Mouse (Mus musculus) heart, embryonic 15.5 days (tissue): Measurements from ENCODE around the gene Rbfox1. TPM values are rescaled to one million over a fixed set of nuclear protein-coding genes. Genes with fewer than 3 reads are reported as not detected.

Experiments
- ATAC-seq: fragments of 200-750 bp; cut with Nextera tagmentation; replicated peaks from 2 replicates; pipeline ENCODE4 v1.8.0; 2017; ENCODE audit warnings: low read depth, moderate TSS enrichment; ENCODE audit not compliant: insufficient number of reproducible peaks, insufficient read depth, low FRiP score
- H3K27ac ChIP-seq: fragments of 300-500 bp; sonication (generic); 2 replicates; pipeline ENCODE4 v1.5.1; 2015; ENCODE audit warnings: mild to moderate bottlenecking, inconsistent platforms
- H3K27me3 ChIP-seq: fragments of 300-500 bp; sonication (generic); 2 replicates; pipeline ENCODE4 v1.6.1; 2015; ENCODE audit warnings: inconsistent platforms
- H3K36me3 ChIP-seq: fragments of 300-500 bp; sonication (generic); 2 replicates; pipeline ENCODE4 v1.6.1; 2015; ENCODE audit warnings: mild to moderate bottlenecking, inconsistent platforms
- H3K4me1 ChIP-seq: fragments of 300-500 bp; sonication (generic); replicated peaks from 2 replicates; pipeline ENCODE4 v1.6.1; 2015; ENCODE audit warnings: inconsistent platforms
- H3K4me2 ChIP-seq: fragments of 300-500 bp; sonication (generic); 2 replicates; pipeline ENCODE4 v1.6.1; 2015; ENCODE audit warnings: inconsistent platforms, mild to moderate bottlenecking, moderate library complexity
- H3K4me3 ChIP-seq: fragments of 300-500 bp; sonication (generic); 2 replicates; pipeline ENCODE4 v1.5.1; 2015; ENCODE audit warnings: mild to moderate bottlenecking, inconsistent platforms
- H3K9ac ChIP-seq: fragments of 300-500 bp; sonication (generic); 2 replicates; pipeline ENCODE4 v1.6.1; 2015; ENCODE audit warnings: mild to moderate bottlenecking, inconsistent platforms
- H3K9me3 ChIP-seq: fragments of 300-500 bp; sonication (generic); replicated peaks from 2 replicates; pipeline ENCODE4 v1.6.1; 2016; ENCODE audit warnings: inconsistent platforms
- WGBS: fragments of 180-500 bp; shearing (Covaris S2); methylation state at CpG from one replicate; pipeline ENCODE4 v1.1.7; 2015; ENCODE audit warnings: mixed read lengths; 5-methylcytosine and 5-hydroxymethylcytosine counted together
- polyA plus RNA-seq: library from polyadenylated mRNA; unstranded; fragments of >200 nt; fragmentation: Nextera tagmentation; extraction: Ambion mirVana; gene quantifications from 2 replicates; pipeline ENCODE4 v1.2.1, GENCODE M21; 2015

The Rbfox1 gene
- polyA plus RNA-seq, 1 experiment from 2014 or later, result 4.9 TPM

DNA sequence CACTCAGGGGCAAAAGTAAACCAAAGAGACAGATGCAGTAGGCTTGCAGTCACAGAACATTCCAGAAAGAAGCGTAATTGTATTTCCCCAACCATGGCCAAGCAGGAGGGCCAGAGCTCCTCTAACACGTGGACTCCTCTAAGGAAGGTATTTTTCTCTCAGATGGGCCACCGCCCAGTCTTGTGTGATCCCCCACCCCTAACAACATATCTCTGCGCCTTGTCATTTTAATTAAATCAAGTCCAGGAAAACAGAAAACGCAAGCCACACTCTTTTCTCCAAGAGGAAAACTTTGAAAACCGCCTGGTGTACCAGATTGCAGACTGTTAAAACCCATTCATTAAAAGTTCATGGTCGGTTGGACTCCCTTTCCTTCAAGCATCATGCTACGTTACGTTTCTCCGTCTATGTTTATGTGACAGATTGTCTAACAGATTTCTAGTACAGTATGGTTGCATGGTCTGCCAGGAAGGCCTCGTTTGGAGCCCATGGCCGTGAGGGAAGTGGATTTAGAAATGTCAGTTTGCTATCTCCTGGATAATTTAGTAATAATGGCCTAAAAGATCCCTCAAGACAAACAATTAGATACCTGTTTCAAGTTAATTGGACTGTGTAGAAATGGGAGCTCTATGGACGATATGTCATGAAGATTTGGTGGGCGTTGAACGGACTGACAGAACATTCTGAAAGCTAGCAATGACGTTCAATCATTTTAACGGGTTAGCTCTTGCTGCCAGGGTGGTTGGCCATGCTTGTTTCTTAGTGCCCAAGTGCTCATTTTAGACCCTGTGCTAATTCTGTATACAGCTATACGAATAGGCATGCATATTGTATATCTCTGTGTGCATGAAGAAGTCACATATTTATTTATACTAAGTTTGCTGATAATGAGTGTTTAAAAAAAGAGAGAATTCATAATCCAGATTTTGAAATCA is 425.9 kb downstream of the Rbfox1 start:
- no peak for ATAC-seq

DNA sequence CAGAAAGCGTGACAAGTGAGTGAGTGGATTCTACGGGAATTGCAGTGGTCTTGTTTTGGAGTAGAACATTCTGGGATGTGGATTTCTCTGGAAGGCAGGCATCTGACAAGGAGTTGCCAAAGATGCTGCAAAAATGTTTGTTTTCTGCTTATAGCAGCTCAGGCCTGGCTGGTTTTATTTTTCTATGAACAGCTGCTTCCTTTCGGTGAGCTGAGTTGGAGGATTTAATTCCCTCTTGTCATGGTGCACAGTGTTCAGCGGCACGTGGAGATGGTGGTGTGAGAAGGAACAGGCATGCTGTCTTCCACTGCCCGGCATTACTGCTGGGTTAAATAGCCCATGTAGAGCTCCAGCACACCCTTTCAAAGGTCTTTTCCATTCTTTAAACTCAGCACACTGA is 428.5 kb downstream of the Rbfox1 start:
- H3K27ac ChIP-seq, result no peak overlapping the region
- H3K36me3 ChIP-seq, result no peaks in the 10 kb centered on the region
- no peak overlapping the region for H3K4me2 ChIP-seq
- no peaks in the 10 kb centered on the region for H3K27me3 ChIP-seq
- H3K9ac ChIP-seq, result no peak overlapping the region
- no peak overlapping the region for H3K4me3 ChIP-seq
- no peaks in the 10 kb centered on the region for H3K4me1 ChIP-seq
- no peaks in the 10 kb centered on the region for H3K9me3 ChIP-seq
- ATAC-seq, result no peak
- 61% methylated on average over 6 of the region's 6 CpGs for WGBS

More for the DNA sequence above, 425.9 kb downstream of the Rbfox1 start:
- Histone ChIP-seq H3K4me2 (no peak overlapping the region), H3K4me1 (no peaks in the 10 kb centered on the region), H3K36me3 (no peaks in the 10 kb centered on the region), H3K4me3 (no peak overlapping the region), H3K27me3 (no peaks in the 10 kb centered on the region), H3K9ac (no peak overlapping the region), H3K27ac (no peak overlapping the region), H3K9me3 (no peaks in the 10 kb centered on the region)
- WGBS, result 82% methylated on average over 18 of the region's 18 CpGs

DNA sequence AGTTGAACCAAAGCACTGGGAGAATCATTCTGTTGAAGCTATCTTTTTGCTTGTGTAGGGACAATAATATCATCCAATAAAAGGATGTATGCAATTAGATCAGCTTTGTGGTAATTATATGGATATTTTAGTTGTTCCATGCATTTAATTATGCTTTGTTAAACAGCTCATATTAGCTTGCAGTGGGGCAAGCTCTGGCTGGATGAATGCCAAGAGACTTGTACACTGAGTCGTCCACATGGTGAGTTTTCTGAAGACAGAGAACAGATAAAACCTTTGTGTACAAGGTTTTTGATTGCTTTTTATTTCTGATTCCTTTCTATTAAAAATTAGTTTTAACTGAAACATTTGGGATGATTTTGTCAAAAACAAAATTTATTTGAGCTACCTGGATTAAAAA is 439.7 kb downstream of the Rbfox1 start:
- no peaks in the 10 kb centered on the region for H3K4me1 ChIP-seq
- 14% methylated on average over 1 of the region's 1 CpGs for WGBS

DNA sequence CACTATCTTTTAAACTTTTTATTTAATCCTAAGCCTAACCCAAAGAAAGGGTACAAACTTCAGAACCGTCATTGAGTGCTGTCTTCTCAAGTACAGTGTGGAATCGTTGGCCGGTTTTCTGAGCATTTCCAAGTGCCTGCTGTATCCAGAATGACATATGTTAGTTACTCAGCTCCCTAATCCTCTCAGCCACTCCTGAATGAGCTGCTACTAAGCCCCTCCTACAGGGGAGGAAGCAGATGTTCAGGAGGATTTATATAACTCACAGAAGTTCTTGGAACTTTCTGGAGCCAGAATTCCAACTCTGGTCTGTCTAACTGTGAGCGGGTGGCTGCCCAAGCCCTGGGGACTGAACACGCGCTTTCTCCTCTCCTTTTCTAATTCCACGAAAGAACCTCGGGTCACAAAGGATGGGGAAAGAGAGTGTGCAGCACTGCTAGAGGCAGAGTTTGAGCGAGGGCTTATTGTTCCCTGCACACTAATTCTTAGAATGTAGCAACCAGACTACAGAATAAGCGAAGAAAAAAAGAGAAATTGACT is 446.3 kb downstream of the Rbfox1 start:
- no peak for ATAC-seq
- WGBS, result 67% methylated on average over 10 of the region's 10 CpGs

More for the DNA sequence above, 439.7 kb downstream of the Rbfox1 start:
- no peak overlapping the region for H3K4me2 ChIP-seq
- no peaks in the 10 kb centered on the region for H3K36me3 ChIP-seq
- ATAC-seq, result no peak
- no peak overlapping the region for H3K9ac ChIP-seq
- H3K27me3 ChIP-seq, result no peaks in the 10 kb centered on the region
- H3K4me3 ChIP-seq, result no peak overlapping the region
- no peak overlapping the region for H3K27ac ChIP-seq
- no peaks in the 10 kb centered on the region for H3K9me3 ChIP-seq

DNA sequence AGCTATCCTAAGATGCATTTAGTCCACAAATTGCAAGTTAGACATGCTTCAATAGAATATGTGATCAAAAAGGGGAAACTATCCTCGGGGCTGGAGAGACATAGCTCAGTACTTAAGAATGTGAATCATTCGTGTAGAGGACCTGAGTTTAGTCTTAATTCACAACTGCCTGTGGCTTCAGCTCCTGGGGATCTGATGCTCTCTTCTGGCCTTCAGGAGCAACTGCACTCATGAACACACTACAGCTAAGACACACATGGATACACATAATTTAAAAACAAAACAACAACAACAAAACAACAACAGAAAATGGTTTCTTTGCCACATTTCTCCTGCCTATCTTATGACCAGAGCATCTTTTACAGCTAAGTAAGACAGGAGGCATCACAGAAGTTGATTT is 448.1 kb downstream of the Rbfox1 start:
- Histone ChIP-seq H3K4me1 (no peaks in the 10 kb centered on the region), H3K36me3 (no peaks in the 10 kb centered on the region), H3K4me2 (no peak overlapping the region), H3K27me3 (no peaks in the 10 kb centered on the region), H3K4me3 (no peak overlapping the region), H3K27ac (no peak overlapping the region), H3K9ac (no peak overlapping the region), H3K9me3 (no peaks in the 10 kb centered on the region)
- WGBS, result 63% methylated on average over 2 of the region's 2 CpGs
- ATAC-seq, result no peak

More for the DNA sequence above, 446.3 kb downstream of the Rbfox1 start:
- no peaks in the 10 kb centered on the region for H3K36me3 ChIP-seq
- H3K4me3 ChIP-seq, result no peak overlapping the region
- H3K9ac ChIP-seq, result no peak overlapping the region
- H3K4me2 ChIP-seq, result no peak overlapping the region
- H3K4me1 ChIP-seq, result no peaks in the 10 kb centered on the region
- H3K9me3 ChIP-seq, result no peaks in the 10 kb centered on the region
- no peak overlapping the region for H3K27ac ChIP-seq
- H3K27me3 ChIP-seq, result no peaks in the 10 kb centered on the region

DNA sequence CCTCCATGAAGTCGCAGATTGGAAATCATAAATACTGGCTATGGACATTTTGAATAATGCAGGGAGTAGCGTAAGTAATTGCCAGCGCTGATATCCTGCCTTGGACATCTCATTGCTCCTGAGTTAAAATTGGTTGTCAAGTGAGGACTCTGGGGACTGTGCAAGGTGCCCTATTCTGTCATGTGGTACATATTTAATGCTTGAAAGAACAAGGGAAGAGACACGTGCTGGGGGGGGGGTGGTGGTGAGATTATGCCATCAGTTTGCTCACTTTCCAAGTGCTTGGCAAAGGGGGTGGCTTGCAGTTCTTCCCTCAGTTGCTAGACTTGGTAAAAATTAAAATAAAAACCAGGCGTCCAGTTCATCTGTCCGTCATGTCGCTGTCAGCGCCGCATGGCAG is 462.9 kb downstream of the Rbfox1 start:
- no peaks in the 10 kb centered on the region for H3K36me3 ChIP-seq
- H3K4me2 ChIP-seq, result peak overlapping the region; percentile 54
- ATAC-seq, result no peak
- H3K9ac ChIP-seq, result no peak overlapping the region
- WGBS, result 37% methylated on average over 9 of the region's 9 CpGs
- no peaks in the 10 kb centered on the region for H3K9me3 ChIP-seq
- peaks cover 36% of the 10 kb centered on the region for H3K27me3 ChIP-seq
- H3K4me1 ChIP-seq, result peaks cover 4% of the 10 kb centered on the region; the same call in 1 of the 2 replicates
- H3K27ac ChIP-seq, result no peak overlapping the region
- peak overlapping the region; percentile 30; the same call in 1 of the 2 replicates for H3K4me3 ChIP-seq

DNA sequence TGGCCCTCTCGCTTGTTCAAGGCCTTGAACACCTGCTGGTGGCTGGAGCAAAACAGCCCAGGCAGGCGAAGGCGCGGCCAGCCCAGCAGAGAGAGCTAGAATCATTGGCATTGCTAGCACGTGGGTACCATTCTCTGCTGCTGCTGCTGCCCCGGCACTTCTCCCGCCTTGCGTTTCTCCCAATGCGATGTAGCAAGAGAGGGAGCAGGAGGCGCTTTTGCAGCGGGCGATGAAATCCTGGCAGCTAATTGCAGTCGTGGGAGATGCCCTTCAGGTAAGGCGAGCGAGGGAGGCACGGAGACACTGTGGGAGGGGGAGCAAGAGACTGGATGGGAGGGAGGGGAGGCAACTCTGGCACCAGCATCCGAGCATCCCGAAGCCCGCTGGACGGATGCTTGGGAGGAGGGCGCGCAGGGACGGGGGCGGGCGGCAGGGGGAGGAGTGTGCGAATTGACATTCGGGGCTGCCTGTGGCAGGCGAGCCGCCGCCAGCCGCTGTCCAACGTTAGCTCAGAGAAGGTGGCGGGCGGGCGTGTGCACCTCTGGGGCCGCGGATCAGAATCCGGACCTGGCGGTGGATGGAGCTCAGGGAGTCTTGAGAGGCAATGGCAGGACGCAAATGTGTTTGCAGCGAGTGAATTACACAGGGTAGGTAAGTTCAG is 463.6 kb downstream of the Rbfox1 start:
- 1% methylated on average over 41 of the region's 41 CpGs for WGBS
- Histone ChIP-seq H3K36me3 (no peaks in the 10 kb centered on the region), H3K4me1 (peaks cover 4% of the 10 kb centered on the region; the same call in 1 of the 2 replicates), H3K9me3 (no peaks in the 10 kb centered on the region), H3K9ac (no peak overlapping the region), H3K27ac (no peak overlapping the region), H3K4me3 (peak overlapping the region; percentile 30), H3K4me2 (peak overlapping the region; percentile 54), H3K27me3 (peaks cover 36% of the 10 kb centered on the region)
- ATAC-seq, result 0 out of 2 replicates have a peak, but pooled peaks have one; percentile 35

DNA sequence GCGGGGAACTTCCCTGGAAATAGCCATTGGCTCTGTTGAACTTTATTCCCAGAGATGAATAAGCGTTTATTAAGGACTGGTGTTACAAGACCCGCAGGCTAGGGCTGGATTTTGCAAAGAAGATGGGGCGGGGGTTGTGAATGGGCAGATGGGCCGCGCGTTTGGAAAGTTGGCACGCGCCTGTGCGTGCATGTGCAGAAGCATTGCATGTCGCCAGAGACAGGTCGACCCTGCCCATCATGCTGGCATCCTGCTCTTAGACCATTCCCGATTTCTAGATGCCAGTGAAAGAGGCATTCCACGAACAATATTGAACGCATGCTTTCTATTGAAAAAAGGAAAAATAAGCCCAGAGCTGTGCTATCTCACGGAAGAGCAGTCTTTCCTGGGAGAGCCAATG is 464.2 kb downstream of the Rbfox1 start:
- peaks cover 4% of the 10 kb centered on the region; the same call in 1 of the 2 replicates for H3K4me1 ChIP-seq
- H3K4me3 ChIP-seq, result peak overlapping the region; percentile 30
- peak overlapping the region; percentile 54 for H3K4me2 ChIP-seq

DNA sequence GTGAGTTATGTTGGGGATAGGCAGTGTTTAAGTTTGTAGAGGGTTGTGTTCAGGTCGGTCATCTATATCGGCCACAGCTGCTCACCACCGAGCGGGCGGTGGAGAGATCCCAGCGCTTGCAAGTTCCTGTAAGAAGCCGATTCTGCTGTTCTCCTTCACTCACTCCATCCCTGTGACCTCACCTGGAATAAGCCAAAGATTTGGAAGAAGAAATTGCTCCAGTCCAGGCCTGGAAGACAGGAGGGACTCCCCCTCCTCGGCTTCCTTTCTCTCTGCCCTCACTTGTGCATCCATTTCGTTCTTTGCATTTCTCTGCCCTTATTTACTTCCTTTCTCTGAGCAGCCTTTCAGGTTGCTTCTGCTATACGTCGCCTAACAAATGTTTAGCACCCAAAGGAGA is 465.1 kb downstream of the Rbfox1 start:
- 80% methylated on average over 11 of the region's 11 CpGs for WGBS
- H3K4me2 ChIP-seq, result no peak overlapping the region
- no peak overlapping the region for H3K4me3 ChIP-seq
- no peaks in the 10 kb centered on the region for H3K9me3 ChIP-seq
- ATAC-seq, result no peak
- H3K27me3 ChIP-seq, result peaks cover 36% of the 10 kb centered on the region
- H3K9ac ChIP-seq, result no peak overlapping the region
- no peaks in the 10 kb centered on the region for H3K36me3 ChIP-seq
- H3K4me1 ChIP-seq, result peaks cover 4% of the 10 kb centered on the region; the same call in 1 of the 2 replicates
- H3K27ac ChIP-seq, result no peak overlapping the region

More for the DNA sequence above, 464.2 kb downstream of the Rbfox1 start:
- ATAC-seq, result no peak
- H3K36me3 ChIP-seq, result no peaks in the 10 kb centered on the region
- no peaks in the 10 kb centered on the region for H3K9me3 ChIP-seq
- peaks cover 36% of the 10 kb centered on the region for H3K27me3 ChIP-seq
- H3K9ac ChIP-seq, result no peak overlapping the region
- 29% methylated on average over 16 of the region's 16 CpGs for WGBS
- no peak overlapping the region for H3K27ac ChIP-seq

DNA sequence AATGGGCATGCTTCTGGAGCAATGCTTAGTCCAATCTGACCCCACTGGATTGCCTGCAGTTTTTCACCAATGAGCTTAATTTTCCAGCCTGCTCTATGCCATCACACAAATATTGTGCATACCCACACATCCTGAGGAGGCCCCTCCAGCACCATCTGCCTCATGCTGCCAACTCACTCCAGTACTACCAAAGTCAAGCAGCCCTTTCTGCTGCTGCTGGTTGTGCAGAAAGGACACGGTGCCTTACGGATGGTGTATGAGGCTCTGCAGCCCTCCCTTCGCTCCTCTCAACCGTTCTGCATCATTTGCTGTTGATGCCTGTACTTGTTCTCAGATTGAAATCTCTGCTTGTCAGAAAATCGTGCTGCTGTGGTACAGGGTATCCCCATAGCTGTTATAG is 468.0 kb downstream of the Rbfox1 start:
- H3K36me3 ChIP-seq, result no peaks in the 10 kb centered on the region
- 72% methylated on average over 5 of the region's 5 CpGs for WGBS
- H3K9ac ChIP-seq, result no peak overlapping the region
- peaks cover 4% of the 10 kb centered on the region; the same call in 1 of the 2 replicates for H3K4me1 ChIP-seq
- no peak overlapping the region for H3K27ac ChIP-seq
- H3K4me3 ChIP-seq, result no peak overlapping the region
- H3K27me3 ChIP-seq, result peaks cover 24% of the 10 kb centered on the region
- H3K9me3 ChIP-seq, result no peaks in the 10 kb centered on the region
- no peak overlapping the region for H3K4me2 ChIP-seq
- ATAC-seq, result no peak

DNA sequence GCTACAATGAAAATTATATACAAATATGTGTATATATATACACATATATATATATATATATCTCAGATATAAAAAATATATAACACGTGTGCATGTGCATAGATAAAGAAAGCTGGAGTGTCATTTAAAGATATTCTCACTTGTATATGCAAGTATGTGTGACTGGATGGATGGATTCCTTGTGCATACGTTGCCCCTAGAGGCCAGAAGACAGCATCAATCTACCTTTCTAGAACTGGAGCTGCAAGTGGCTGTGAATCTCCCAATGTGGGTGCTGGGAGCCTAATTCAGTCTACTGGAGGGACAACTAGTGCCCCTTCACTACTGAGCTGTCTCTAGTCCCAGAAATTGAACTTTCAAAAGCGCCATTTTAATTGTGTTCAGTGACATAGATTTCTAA is 471.8 kb downstream of the Rbfox1 start:
- Histone ChIP-seq H3K4me3 (no peak overlapping the region), H3K36me3 (no peaks in the 10 kb centered on the region), H3K4me2 (no peak overlapping the region), H3K27me3 (no peaks in the 10 kb centered on the region), H3K9me3 (no peaks in the 10 kb centered on the region), H3K4me1 (no peaks in the 10 kb centered on the region), H3K27ac (no peak overlapping the region), H3K9ac (no peak overlapping the region)
- ATAC-seq, result no peak
- WGBS, result 62% methylated on average over 3 of the region's 3 CpGs
